Mouse (Mus musculus): ENCODE data around the gene Dab1.

The Dab1 gene

GRCm38 (mm10) chr4:104532846-104533245 lies 913.7 kb downstream of the Dab1 start:
- DNase-seq, result no peak

- no peak for DNase-seq
Measured at GRCm38 (mm10) chr4:104538420-104538819, 919.3 kb downstream of the Dab1 start.

GRCm38 (mm10) chr4:104539047-104539446 lies 919.9 kb downstream of the Dab1 start:
- DNase-seq, result peak in 1 of 2 experiments; percentile 24

- no peak for DNase-seq
Measured at GRCm38 (mm10) chr4:104547091-104547490, 927.9 kb downstream of the Dab1 start.

GRCm38 (mm10) chr4:104548287-104548686 lies 929.1 kb downstream of the Dab1 start:
- no peak for DNase-seq

- DNase-seq, result no peak
Measured at GRCm38 (mm10) chr4:104550581-104551205, 931.5 kb downstream of the Dab1 start.

GRCm38 (mm10) chr4:104551390-104552070 lies 932.4 kb downstream of the Dab1 start:
- no peak for DNase-seq

GRCm38 (mm10) chr4:104555408-104555807 lies 936.2 kb downstream of the Dab1 start:
- DNase-seq, result no peak

- no peak for DNase-seq
Measured at GRCm38 (mm10) chr4:104563512-104563911, 944.4 kb downstream of the Dab1 start.

GRCm38 (mm10) chr4:104570523-104570922 lies 951.4 kb downstream of the Dab1 start:
- no peak for DNase-seq

- DNase-seq, result no peak
Measured at GRCm38 (mm10) chr4:104572440-104572839, 953.3 kb downstream of the Dab1 start.

- DNase-seq, result no peak
Measured at GRCm38 (mm10) chr4:104573419-104573818, 954.3 kb downstream of the Dab1 start.

GRCm38 (mm10) chr4:104578370-104578769 lies 959.2 kb downstream of the Dab1 start:
- DNase-seq, result peak; percentile 30 to 38

- DNase-seq, result no peak
Measured at GRCm38 (mm10) chr4:104579946-104580544, 960.9 kb downstream of the Dab1 start.

GRCm38 (mm10) chr4:104582726-104583125 lies 963.6 kb downstream of the Dab1 start:
- no peak for DNase-seq

- DNase-seq, result no peak
Measured at GRCm38 (mm10) chr4:104587826-104588225, 968.7 kb downstream of the Dab1 start.

GRCm38 (mm10) chr4:104596936-104597335 lies 977.8 kb downstream of the Dab1 start:
- no peak for DNase-seq

- no peak for DNase-seq
Measured at GRCm38 (mm10) chr4:104597490-104598465, 978.6 kb downstream of the Dab1 start.

- DNase-seq, result no peak
Measured at GRCm38 (mm10) chr4:104602804-104603203, 983.6 kb downstream of the Dab1 start.

- DNase-seq, result no peak
Measured at GRCm38 (mm10) chr4:104604298-104604697, 985.1 kb downstream of the Dab1 start.

- no peak for DNase-seq
Measured at GRCm38 (mm10) chr4:104606881-104607280, 987.7 kb downstream of the Dab1 start.

GRCm38 (mm10) chr4:104607636-104608035 lies 988.5 kb downstream of the Dab1 start:
- DNase-seq, result no peak

GRCm38 (mm10) chr4:104619452-104619851 lies 1000.3 kb downstream of the Dab1 start:
- DNase-seq, result no peak
